Mouse (Mus musculus) cerebellum, adult 9-10 months (tissue): ENCODE measurements around the gene Mettl21a.
"Not testable (repeated sequence)": the region's sequence is repeated elsewhere in the genome, so short reads cannot be mapped to it uniquely, and the experiment has no call there.

ENCODE experiments used
- DNase-seq: peaks from one replicate; pipeline ENCODE4 v3.0.0; 2022

Gene Mettl21a

DNA sequence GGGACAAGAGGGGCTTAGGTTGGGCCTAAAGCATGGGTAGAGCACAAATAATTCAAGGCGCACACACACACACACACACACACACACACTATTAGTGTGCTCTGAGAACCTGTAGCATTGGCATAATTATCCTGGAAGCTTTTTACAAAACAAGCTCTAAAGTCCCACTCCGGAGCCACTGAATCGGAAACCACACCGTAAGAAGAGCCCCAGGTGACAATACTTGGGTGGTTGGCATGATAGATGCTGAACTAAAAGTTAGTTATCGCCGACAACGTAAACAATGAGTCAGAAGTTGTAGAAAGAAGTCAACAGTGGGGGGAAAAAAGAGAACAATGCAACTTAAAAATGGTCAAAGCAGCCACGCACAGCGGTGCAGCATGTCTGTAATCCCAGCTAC lies 2.7 kb downstream of the Mettl21a start:
- no peak for DNase-seq

GRCm38 (mm10) chr1:64609976-64610375 lies 7.1 kb downstream of the Mettl21a start:
- DNase-seq, result no peak

DNA sequence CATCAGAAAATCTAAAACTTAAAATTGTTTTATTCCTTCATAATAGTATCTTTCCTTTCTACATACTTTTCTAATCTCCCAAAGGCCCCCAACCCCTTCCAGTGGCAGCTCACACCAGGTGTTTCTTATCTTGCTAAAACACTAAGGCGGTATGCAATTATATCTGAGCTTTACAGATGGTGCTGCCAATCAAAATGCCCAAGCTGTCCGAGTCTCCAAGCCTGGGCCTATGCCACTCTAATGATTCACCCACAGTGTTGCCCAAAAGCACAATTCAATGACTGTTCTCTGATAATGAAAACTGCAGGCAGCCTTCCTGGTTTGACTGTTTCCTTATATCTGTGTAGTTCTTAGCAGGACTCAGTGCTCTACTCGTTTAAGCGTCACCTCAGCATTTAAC lies 7.9 kb downstream of the Mettl21a start:
- no peak for DNase-seq

DNA sequence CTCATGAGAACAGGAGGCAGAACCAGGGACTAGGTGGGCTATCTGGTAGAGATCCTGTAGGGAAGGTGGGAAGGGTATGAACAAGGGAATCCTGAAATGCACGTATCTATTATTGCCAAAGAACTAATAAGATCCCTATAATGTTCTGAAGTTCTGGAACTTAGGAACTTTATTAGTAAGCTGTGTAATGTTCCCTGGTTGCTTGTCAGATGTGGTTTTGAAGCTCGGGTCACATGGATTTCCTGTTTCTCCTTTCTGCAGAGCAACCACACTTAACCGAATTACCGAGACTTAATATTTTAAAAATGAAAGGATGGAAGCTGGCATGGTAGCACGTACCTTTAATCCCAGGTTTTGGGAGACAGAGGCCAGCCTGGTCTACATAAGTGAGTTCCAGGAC lies 13.7 kb downstream of the Mettl21a start:
- DNase-seq, result no peak

DNA sequence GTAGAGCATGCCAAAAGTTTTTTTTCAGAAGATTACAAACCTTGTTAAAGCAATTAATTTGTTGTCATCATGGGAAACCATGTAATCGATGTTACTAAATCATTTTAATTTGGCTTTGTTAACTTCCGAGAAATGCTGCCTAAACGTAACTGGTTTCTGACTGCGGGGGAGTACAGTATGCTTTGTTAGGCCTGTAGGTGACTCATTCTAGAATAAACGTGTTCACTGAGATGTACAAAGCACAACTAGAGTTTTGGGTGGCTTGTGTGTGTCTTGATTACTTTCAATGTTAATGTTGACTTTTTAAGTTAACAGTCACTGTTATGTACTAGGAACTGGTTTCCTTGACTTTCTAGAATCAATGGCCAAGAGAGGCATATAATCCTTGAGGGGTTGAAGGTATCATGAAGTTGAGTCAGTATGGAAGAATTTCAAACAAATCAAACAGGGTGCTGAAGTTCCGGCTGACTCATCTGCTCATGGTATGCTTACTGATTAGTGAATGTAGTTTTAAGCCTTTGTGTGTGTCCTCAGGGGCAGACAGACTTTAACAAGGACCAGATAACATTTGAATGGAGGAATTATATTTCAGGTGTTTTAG lies 15.7 kb downstream of the Mettl21a start:
- DNase-seq, result no peak

DNA sequence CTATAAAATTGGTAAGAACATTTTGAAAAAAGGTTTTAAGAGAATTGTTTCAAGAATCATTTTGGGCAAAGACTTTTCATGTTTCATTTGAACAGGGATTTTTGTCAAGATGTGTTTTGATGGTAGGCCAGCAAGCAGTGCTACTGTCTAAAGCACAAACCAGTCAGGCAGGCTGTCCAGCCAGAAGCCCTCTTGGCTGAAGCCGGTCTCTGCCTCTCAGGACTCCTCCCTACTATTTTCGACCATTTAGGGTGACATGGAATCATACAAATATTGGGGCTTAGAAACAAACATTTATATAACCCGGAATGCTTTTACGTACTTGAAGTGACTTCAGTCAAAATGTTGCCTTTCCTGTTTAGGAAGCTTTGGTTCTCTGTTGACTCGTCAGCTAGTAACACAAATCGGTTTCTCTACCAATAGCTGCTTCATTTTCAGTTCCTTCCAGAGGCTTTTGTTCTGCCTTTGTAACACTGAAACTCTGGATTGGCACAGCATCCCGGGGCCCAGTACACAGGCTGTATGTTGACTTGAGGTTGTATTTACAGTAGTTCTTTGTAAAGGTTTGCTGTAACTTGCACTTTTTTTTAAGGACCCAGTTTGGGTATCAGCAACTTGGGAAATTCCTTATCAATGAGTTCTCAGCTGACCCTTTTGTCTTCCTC lies 16.5 kb downstream of the Mettl21a start:
- no peak for DNase-seq

- DNase-seq, result no peak
These were observed 18.1 kb downstream of the Mettl21a start for GRCm38 (mm10) chr1:64598926-64599325.

DNA sequence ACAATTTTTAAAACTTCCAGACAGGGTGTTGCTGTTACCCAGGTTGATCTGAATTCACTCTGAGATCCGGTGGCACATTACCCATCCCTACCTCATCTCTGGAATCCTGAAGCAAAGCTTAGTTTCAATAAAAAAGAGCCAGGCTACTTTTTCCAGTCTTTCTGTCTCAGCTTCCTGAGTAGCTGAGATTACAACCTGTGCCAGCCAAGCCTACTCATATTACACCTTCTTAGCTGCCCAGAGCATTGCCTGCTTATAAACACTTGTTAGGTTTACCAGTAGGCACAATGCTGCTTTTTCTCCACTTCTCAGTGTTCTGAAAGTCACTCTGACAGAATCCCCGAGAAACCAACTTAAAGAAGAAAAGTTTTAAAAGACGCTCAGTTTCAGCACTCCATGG lies 38.2 kb downstream of the Mettl21a start:
- DNase-seq, result no peak

DNA sequence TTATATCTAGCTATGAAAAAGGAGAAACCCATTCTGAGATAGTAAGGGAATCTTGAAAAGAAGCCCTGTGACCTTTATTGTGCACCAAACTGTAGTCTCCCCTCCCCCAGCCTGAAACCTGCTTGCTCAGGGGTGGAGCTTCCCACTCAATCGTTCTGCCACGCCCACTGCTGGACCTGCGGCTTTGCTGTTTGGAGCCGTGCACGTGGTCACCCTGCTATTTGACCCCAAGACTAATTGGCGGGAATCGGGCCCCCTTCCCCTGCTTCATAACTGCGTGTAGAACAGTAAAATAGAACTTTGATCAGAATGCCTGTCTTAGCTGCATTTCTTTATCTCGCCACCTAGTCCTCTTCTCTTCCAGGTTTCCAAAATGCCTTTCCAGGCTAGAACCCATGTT lies 39.1 kb downstream of the Mettl21a start:
- DNase-seq, result not testable (repeated sequence)

GRCm38 (mm10) chr1:64576732-64577131 lies 40.3 kb downstream of the Mettl21a start:
- no peak for DNase-seq

GRCm38 (mm10) chr1:64576022-64576421 lies 41.0 kb downstream of the Mettl21a start:
- DNase-seq, result no peak

- no peak for DNase-seq
These were observed 48.8 kb downstream of the Mettl21a start for GRCm38 (mm10) chr1:64568206-64568605.

- DNase-seq, result no peak
These were observed 56.9 kb downstream of the Mettl21a start for GRCm38 (mm10) chr1:64560105-64560504.
